Mouse (Mus musculus): ENCODE data around the gene Fam166a. TPM values are rescaled to one million over a fixed set of nuclear protein-coding genes. Genes with fewer than 3 reads are reported as not detected.
"Not testable (repeated sequence)": the region's sequence is repeated elsewhere in the genome, so short reads cannot be mapped to it uniquely, and the experiment has no call there.

Gene Fam166a
- polyA plus RNA-seq, 1 experiment from 2014 or later = 0.89 TPM

GRCm38 (mm10) chr2:25240310-25240709 lies 21.8 kb downstream of the Fam166a start:
- Histone ChIP-seq H3K4me1 (replicated peaks) (peaks cover 33% of the 10 kb centered on the region), H3K4me2 (peak overlapping the region; percentile 85), H3K9me3 (no peaks in the 10 kb centered on the region), H3K27ac (replicated peaks) (peak overlapping the region; percentile 69), H3K27me3 (peaks cover 11% of the 10 kb centered on the region), H3K9ac (peak overlapping the region; percentile 87), H3K4me3 (peak overlapping the region; percentile 67), H3K36me3 (peaks cover 12% of the 10 kb centered on the region; the same call in 1 of the 2 replicates)
- 53% methylated on average over 8 of the region's 8 CpGs for WGBS
- ATAC-seq (ENCODE audit: low read depth) = peak; percentile 2; the same call in 1 of the 2 replicates

GRCm38 (mm10) chr2:25240723-25241437 lies 22.3 kb downstream of the Fam166a start:
- peak; percentile 80 for ATAC-seq (ENCODE audit: low read depth)
- peaks cover 33% of the 10 kb centered on the region for H3K4me1 ChIP-seq (replicated peaks)
- peak overlapping the region; percentile 87 for H3K9ac ChIP-seq
- H3K27ac ChIP-seq (replicated peaks) = peak overlapping the region; percentile 69
- peak overlapping the region; percentile 67 for H3K4me3 ChIP-seq
- peaks cover 11% of the 10 kb centered on the region for H3K27me3 ChIP-seq
- H3K9me3 ChIP-seq = no peaks in the 10 kb centered on the region
- 1% methylated on average over 29 of the region's 29 CpGs for WGBS
- peak overlapping the region; percentile 85 for H3K4me2 ChIP-seq
- H3K36me3 ChIP-seq = peaks cover 18% of the 10 kb centered on the region

GRCm38 (mm10) chr2:25241438-25241775 lies 22.9 kb downstream of the Fam166a start:
- peak overlapping the region; percentile 69 for H3K27ac ChIP-seq (replicated peaks)
- peaks cover 33% of the 10 kb centered on the region for H3K4me1 ChIP-seq (replicated peaks)
- no peaks in the 10 kb centered on the region for H3K9me3 ChIP-seq
- peak overlapping the region; percentile 85 for H3K4me2 ChIP-seq
- peak; percentile 45 for ATAC-seq (ENCODE audit: low read depth)
- H3K36me3 ChIP-seq = peaks cover 23% of the 10 kb centered on the region
- peaks cover 11% of the 10 kb centered on the region for H3K27me3 ChIP-seq
- peak overlapping the region; percentile 67 for H3K4me3 ChIP-seq
- WGBS = 22% methylated on average over 6 of the region's 6 CpGs
- H3K9ac ChIP-seq = peak overlapping the region; percentile 87

DNA sequence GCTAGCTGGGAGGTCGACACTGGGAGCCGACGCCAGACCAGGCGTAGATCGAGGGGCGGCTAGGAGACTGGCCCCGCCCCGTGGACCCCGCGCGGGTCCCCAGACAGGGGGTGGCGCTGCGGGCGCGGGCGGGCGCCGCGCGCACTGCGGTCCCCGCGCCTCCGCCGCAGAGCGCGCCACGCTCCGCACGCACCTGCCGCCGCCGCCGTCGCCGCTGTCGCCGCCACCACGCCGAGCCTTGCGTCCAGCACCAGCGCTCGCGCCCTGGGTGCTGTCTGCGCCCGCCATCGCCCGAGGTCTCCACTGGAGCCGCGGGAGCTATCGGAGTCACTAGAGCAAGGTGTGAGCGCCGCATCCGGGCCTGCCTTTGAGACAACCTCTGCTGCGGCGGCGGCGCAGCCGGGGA lies 23.6 kb downstream of the Fam166a start, which contains the start of the genes Rnf208 and Cysrt1:
Gene Rnf208 (plus strand): TSS at position 155 of the 406 bp plus-strand sequence.
Gene Cysrt1 (minus strand): TSS at position 352 of the 406 bp plus-strand sequence.
- H3K4me3 ChIP-seq = peak within 1 kb of the TSS; percentile 67
- WGBS = 0% methylated on average over 55 of the region's 59 CpGs
- H3K4me1 ChIP-seq (replicated peaks) = peaks cover 33% of the 10 kb centered on the region

DNA sequence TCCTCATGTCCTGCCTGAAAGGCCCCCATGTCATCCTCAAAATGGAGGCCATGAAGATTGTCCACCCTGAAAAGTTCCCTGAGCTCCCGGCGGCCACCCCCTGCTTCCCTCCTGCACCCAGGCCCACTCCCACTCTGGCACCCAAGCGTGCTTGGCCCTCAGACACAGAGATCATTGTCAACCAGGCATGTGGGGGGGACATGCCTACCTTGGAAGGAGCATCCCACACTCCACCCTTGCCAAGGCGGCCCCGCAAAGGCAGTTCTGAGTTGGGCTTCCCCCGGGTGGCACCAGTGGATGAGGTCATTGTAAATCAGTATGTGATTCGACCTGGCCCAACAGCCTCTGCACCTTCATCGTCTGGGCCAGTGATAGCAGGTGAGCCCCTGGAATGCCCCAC lies 24.8 kb downstream of the Fam166a start:
- H3K4me2 ChIP-seq = peak overlapping the region; percentile 85
- H3K9me3 ChIP-seq = no peaks in the 10 kb centered on the region
- ATAC-seq (ENCODE audit: low read depth) = no peak
- H3K36me3 ChIP-seq = peaks cover 41% of the 10 kb centered on the region
- peak overlapping the region; percentile 87 for H3K9ac ChIP-seq
- peak overlapping the region; percentile 67 for H3K4me3 ChIP-seq
- no peak overlapping the region for H3K27ac ChIP-seq (replicated peaks)
- peaks cover 33% of the 10 kb centered on the region for H3K4me1 ChIP-seq (replicated peaks)
- peaks cover 11% of the 10 kb centered on the region; the same call in 1 of the 2 replicates for H3K27me3 ChIP-seq
- WGBS = 77% methylated on average over 8 of the region's 8 CpGs

More for the DNA sequence above, 23.6 kb downstream of the Fam166a start, which contains the start of the genes Rnf208 and Cysrt1:
- no peaks in the 10 kb centered on the region for H3K9me3 ChIP-seq
- peaks cover 11% of the 10 kb centered on the region for H3K27me3 ChIP-seq
- peaks cover 30% of the 10 kb centered on the region for H3K36me3 ChIP-seq
- H3K27ac ChIP-seq (replicated peaks) = peak within 1 kb of the TSS; percentile 69
- peak within 1 kb of the TSS; percentile 87 for H3K9ac ChIP-seq
- peak within 1 kb of the TSS; percentile 85 for H3K4me2 ChIP-seq
- peak; percentile 47 for ATAC-seq (ENCODE audit: low read depth)

DNA sequence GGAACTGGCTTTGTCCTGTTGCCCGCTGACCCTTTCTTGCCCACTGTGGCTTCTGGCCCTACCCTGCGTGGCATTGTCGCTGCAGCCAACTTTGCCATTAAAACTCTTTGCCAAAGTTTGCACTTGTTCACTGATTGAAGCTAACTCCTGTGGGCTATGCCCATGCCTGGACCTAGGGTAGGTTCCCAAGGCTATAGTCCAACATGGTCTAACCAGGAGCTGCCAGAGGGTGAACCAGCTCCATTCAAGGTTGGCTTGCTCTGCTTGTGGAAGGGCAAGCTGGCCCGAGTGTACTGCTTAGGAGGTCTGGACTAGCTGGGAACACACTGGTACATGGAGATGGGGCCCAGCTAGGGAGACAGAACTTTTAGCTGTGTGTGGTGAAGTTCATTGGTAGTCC lies 25.6 kb downstream of the Fam166a start:
- no peak overlapping the region for H3K27ac ChIP-seq (replicated peaks)
- no peak for ATAC-seq (ENCODE audit: low read depth)
- no peaks in the 10 kb centered on the region for H3K9me3 ChIP-seq
- H3K4me3 ChIP-seq = no peak overlapping the region
- H3K4me1 ChIP-seq (replicated peaks) = peaks cover 33% of the 10 kb centered on the region
- WGBS = 90% methylated on average over 4 of the region's 4 CpGs
- no peak overlapping the region for H3K4me2 ChIP-seq
- H3K27me3 ChIP-seq = peaks cover 11% of the 10 kb centered on the region; the same call in 1 of the 2 replicates
- H3K9ac ChIP-seq = no peak overlapping the region
- H3K36me3 ChIP-seq = peaks cover 49% of the 10 kb centered on the region

- H3K4me3 ChIP-seq = no peak within 1 kb of the TSS
- H3K36me3 ChIP-seq = peaks cover 72% of the 10 kb centered on the region
- no peak for ATAC-seq (ENCODE audit: low read depth)
- WGBS = 92% methylated on average over 10 of the region's 10 CpGs
- H3K9ac ChIP-seq = no peak within 1 kb of the TSS
- H3K27me3 ChIP-seq = peaks cover 7% of the 10 kb centered on the region; the same call in 1 of the 2 replicates
- peaks cover 21% of the 10 kb centered on the region for H3K4me1 ChIP-seq (replicated peaks)
- H3K4me2 ChIP-seq = no peak within 1 kb of the TSS
- no peaks in the 10 kb centered on the region for H3K9me3 ChIP-seq
- no peak within 1 kb of the TSS for H3K27ac ChIP-seq (replicated peaks)
These were observed 27.9 kb downstream of the Fam166a start, which contains the start of gene AL732309.1 for GRCm38 (mm10) chr2:25246183-25247072. AL732309.1 (minus strand) TSS chr2:25246863.

- Histone ChIP-seq H3K36me3 (peaks cover 59% of the 10 kb centered on the region), H3K27ac (replicated peaks) (no peak overlapping the region), H3K9ac (no peak overlapping the region), H3K4me3 (no peak overlapping the region), H3K27me3 (no peaks in the 10 kb centered on the region), H3K4me1 (replicated peaks) (peaks cover 25% of the 10 kb centered on the region), H3K9me3 (no peaks in the 10 kb centered on the region), H3K4me2 (no peak overlapping the region)
- 85% methylated on average over 1 of the region's 1 CpGs for WGBS
- ATAC-seq (ENCODE audit: low read depth) = no peak
These were observed 33.8 kb downstream of the Fam166a start for GRCm38 (mm10) chr2:25252331-25252730.

DNA sequence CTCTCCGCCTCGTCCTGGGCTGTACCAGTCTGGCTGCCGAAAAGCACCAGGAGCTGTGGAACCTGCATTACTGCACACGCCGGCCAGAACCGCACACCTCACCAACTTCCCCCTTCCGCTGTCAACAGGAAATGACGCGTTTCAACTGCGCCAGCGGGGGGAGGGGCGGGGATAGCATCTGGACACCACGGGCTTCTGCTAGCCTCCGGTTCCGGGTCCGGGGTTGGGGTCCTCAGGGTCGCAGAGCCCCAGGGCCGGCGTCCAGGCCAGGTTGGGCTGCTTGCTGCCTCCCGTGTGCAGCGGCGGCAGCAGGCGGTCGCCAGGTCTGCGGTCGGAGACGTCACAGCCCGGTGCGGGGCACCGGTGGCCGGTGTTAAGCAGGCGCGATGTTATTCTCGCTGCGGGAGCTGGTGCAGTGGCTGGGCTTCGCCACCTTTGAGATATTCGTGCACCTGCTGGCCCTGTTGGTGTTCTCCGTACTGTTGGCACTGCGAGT lies 36.8 kb downstream of the Fam166a start, which contains the start of gene Tmem203:
Gene Tmem203 (plus strand): TSS at position 156 of the 496 bp plus-strand sequence.
- ATAC-seq (ENCODE audit: low read depth) = peak; percentile 87
- Histone ChIP-seq H3K36me3 (peaks cover 31% of the 10 kb centered on the region), H3K9me3 (no peaks in the 10 kb centered on the region), H3K4me1 (replicated peaks) (peaks cover 25% of the 10 kb centered on the region), H3K9ac (peak within 1 kb of the TSS; percentile 88), H3K4me2 (peak within 1 kb of the TSS; percentile 100), H3K27me3 (no peaks in the 10 kb centered on the region), H3K4me3 (peak within 1 kb of the TSS; percentile 79), H3K27ac (replicated peaks) (peak within 1 kb of the TSS; percentile 81)
- under 1% methylated on average over 39 of the region's 39 CpGs for WGBS

DNA sequence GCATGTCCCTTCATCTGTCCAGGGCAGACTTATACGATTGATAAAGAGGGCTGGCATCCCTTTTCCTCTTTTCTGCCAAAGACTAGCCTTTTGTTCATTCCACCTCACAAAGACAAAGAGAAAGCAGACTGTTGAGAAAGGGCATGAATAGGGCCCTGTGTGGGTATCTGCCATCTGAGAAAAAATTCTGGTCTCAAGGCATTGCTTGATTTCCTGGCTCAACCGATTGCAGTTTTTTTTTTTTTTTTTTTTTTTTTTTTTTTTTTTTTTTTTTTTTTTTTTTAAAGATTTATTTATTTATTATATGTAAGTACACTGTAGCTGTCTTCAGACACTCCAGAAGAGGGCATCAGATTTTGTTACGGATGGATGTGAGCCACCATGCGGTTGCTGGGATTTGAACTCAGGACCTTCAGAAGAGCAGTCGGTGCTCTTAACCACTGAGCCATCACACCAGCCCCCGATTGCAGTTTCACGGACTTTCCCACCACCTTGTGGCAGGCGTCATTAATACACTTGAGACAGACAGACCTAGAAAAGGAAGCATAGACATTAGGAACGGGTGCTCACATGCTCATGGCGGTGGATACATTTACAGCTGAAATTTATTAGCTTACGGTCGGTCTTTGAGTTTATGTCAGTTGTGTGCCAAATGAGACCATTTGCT lies 38.0 kb downstream of the Fam166a start:
- H3K27me3 ChIP-seq; H3K9me3 ChIP-seq; ATAC-seq (ENCODE audit: low read depth); H3K27ac ChIP-seq (replicated peaks): not testable (repeated sequence)
- Histone ChIP-seq H3K4me2 (peak overlapping the region; percentile 100), H3K36me3 (peaks cover 18% of the 10 kb centered on the region), H3K4me1 (replicated peaks) (peaks cover 25% of the 10 kb centered on the region), H3K4me3 (peak overlapping the region; percentile 79), H3K9ac (peak overlapping the region; percentile 88)
- WGBS = 59% methylated on average over 12 of the region's 12 CpGs

DNA sequence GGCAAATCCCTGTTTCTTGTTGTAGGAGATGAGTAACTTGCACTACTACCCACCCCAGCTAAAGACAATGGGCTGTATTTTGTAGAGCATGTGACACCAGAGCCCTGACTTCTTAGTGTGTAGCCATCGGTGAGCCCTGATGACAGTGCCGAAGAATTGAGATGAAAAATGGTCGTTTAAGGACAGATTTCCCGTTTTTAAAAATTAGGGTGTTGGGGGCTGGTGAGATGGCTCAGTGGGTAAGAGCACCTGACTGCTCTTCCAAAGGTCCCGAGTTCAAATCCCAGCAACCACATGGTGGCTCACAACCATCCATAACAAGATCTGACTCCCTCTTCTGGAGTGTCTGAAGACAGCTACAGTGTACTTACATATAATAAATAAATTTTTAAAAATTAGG lies 38.7 kb downstream of the Fam166a start:
- peaks cover 12% of the 10 kb centered on the region; the same call in 1 of the 2 replicates for H3K36me3 ChIP-seq
- H3K27ac ChIP-seq (replicated peaks); H3K9me3 ChIP-seq; ATAC-seq (ENCODE audit: low read depth); H3K4me2 ChIP-seq; H3K27me3 ChIP-seq; H3K9ac ChIP-seq; H3K4me3 ChIP-seq: not testable (repeated sequence)
- H3K4me1 ChIP-seq (replicated peaks) = peaks cover 29% of the 10 kb centered on the region
- WGBS = 91% methylated on average over 5 of the region's 5 CpGs

Measured in neural tube, embryonic 13.5 days (tissue).